7 mouse cellular contexts compared by ENCODE assay signal in the genomic region with DNA sequence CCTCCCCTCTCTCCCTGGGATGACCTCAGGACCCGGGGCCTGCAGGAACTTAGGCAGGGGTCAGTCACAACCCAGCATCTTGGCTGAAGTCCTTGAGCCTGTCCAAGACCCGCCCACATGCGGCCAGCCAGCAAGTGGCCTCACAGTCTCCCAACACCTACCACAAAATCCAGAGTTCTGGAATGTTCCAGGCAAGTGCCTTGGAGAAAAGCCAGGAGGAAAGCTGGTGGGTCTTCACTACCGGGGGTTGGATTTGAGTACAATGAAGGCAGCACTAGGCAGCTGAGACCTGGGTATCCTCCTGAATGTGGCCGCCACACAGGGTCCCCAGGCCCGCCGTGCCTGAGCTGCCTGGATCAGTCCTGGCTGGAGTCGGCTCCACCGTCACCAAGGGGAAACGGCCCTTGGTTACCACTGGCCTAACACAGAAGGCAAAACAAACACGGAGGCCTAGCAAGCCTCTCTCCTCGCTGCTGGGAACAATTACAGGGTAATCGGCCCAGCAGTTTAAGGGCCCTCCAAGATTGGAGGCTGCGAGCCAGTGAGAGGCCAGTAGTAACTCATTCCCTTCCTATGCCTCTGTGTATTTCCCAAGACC. TPM values are rescaled to one million over a fixed set of nuclear protein-coding genes. Genes with fewer than 3 reads are reported as not detected.
A peak's percentile ranks its signal among the peaks of the same experiment; 100 is the strongest.
DNase-seq lines count a peak whose midpoint lies in the region; ATAC-seq and TF ChIP-seq lines count a peak whose summit lies in the region.

No protein-coding gene starts in this region.

- peak; percentile 52; the same call in 1 of the 2 replicates for ATAC-seq in embryonic facial prominence, embryonic 15.5 days (ENCODE audit: insufficient number of reproducible peaks, low FRiP score, low TSS enrichment, low read depth)
- ATAC-seq in heart, embryonic 15.5 days (replicated peaks; ENCODE audit: insufficient number of reproducible peaks, insufficient read depth, low FRiP score, low read depth): 0 out of 2 replicates have a peak, but pooled peaks have one; percentile 57
- peak; percentile 41 for ATAC-seq in kidney, embryonic 16.5 days (ENCODE audit: low FRiP score, low TSS enrichment)
- peak; percentile 63; the same call in 1 of the 2 replicates for ATAC-seq in midbrain, embryonic 11.5 days (ENCODE audit: low FRiP score)

- H3K4me2 ChIP-seq in embryonic facial prominence, embryonic 15.5 days (replicated peaks): 0 out of 2 replicates have a peak overlapping the region, but pooled peaks have one; percentile 8
- H3K4me2 ChIP-seq in heart, embryonic 15.5 days: no peak overlapping the region
- no peak overlapping the region for H3K4me2 ChIP-seq in kidney, embryonic 16.5 days (replicated peaks; ENCODE audit: low read depth, low read length)
- H3K4me2 ChIP-seq in midbrain, embryonic 11.5 days: no peak overlapping the region

- no peak overlapping the region for H3K9ac ChIP-seq in embryonic facial prominence, embryonic 15.5 days
- H3K9ac ChIP-seq in heart, embryonic 15.5 days: no peak overlapping the region
- no peak overlapping the region; the same call in 1 of the 2 replicates for H3K9ac ChIP-seq in kidney, embryonic 16.5 days (replicated peaks; ENCODE audit: low read length)
- H3K9ac ChIP-seq in midbrain, embryonic 11.5 days (ENCODE audit: low read length): peak overlapping the region; percentile 18; the same call in 1 of the 2 replicates

- no peaks in the 10 kb centered on the region for H3K27me3 ChIP-seq in embryonic facial prominence, embryonic 15.5 days
- H3K27me3 ChIP-seq in heart, embryonic 15.5 days: no peaks in the 10 kb centered on the region
- H3K27me3 ChIP-seq in kidney, embryonic 16.5 days (ENCODE audit: insufficient read depth, low read length): no peaks in the 10 kb centered on the region
- no peaks in the 10 kb centered on the region for H3K27me3 ChIP-seq in midbrain, embryonic 11.5 days (ENCODE audit: control insufficient read depth, insufficient read depth, low read length)
- no peaks in the 10 kb centered on the region for H3K27me3 ChIP-seq in thymus, adult 2 months (ENCODE audit: control insufficient read depth, insufficient read depth, low read length)

- no peak for TF ChIP-seq POLR2A in thymus, adult 2 months (IDR thresholded peaks at IDR 0.05; ENCODE audit: control insufficient read depth, extremely low read depth, insufficient read depth, low read length, poor library complexity)

- no peak for TF ChIP-seq CTCF in thymus, adult 2 months (IDR thresholded peaks at IDR 0.05; ENCODE audit: borderline replicate concordance, control insufficient read depth, extremely low read depth, insufficient read depth, low read length, poor library complexity)

- H3K9me3 ChIP-seq in embryonic facial prominence, embryonic 15.5 days (replicated peaks): no peaks in the 10 kb centered on the region
- H3K9me3 ChIP-seq in heart, embryonic 15.5 days (replicated peaks): no peaks in the 10 kb centered on the region
- peaks cover 6% of the 10 kb centered on the region; the same call in 1 of the 2 replicates for H3K9me3 ChIP-seq in kidney, embryonic 16.5 days (ENCODE audit: low read length)
- no peaks in the 10 kb centered on the region for H3K9me3 ChIP-seq in midbrain, embryonic 11.5 days (ENCODE audit: control insufficient read depth, low read length)

- DNase-seq in adrenal gland, postnatal 25 days: peak; percentile 23
- DNase-seq in midbrain, embryonic 11.5 days (ENCODE audit: low spot score, missing footprints): peak; percentile 88
- no peak for DNase-seq in frontal cortex, postnatal 14 days (ENCODE audit: low spot score in 2 of 2)
- no peak for DNase-seq in thymus, adult 2 months

- peaks cover 59% of the 10 kb centered on the region for H3K4me1 ChIP-seq in embryonic facial prominence, embryonic 15.5 days
- peaks cover 40% of the 10 kb centered on the region for H3K4me1 ChIP-seq in heart, embryonic 15.5 days (replicated peaks)
- H3K4me1 ChIP-seq in kidney, embryonic 16.5 days (ENCODE audit: insufficient read depth, low read length): peaks cover 55% of the 10 kb centered on the region
- H3K4me1 ChIP-seq in midbrain, embryonic 11.5 days (ENCODE audit: control insufficient read depth, insufficient read depth, low read length): peaks cover 12% of the 10 kb centered on the region
- H3K4me1 ChIP-seq in thymus, adult 2 months (replicated peaks; ENCODE audit: control insufficient read depth, insufficient read depth, low read length): peaks cover 9% of the 10 kb centered on the region

- no peak overlapping the region for H3K4me3 ChIP-seq in embryonic facial prominence, embryonic 15.5 days (replicated peaks)
- no peak overlapping the region for H3K4me3 ChIP-seq in heart, embryonic 15.5 days
- no peak overlapping the region for H3K4me3 ChIP-seq in kidney, embryonic 16.5 days (ENCODE audit: low read length)
- no peak overlapping the region for H3K4me3 ChIP-seq in midbrain, embryonic 11.5 days (ENCODE audit: low read depth, low read length)
- no peak overlapping the region for H3K4me3 ChIP-seq in thymus, adult 2 months (ENCODE audit: control insufficient read depth, insufficient read depth, low read length)

- H3K36me3 ChIP-seq in embryonic facial prominence, embryonic 15.5 days: no peaks in the 10 kb centered on the region
- H3K36me3 ChIP-seq in heart, embryonic 15.5 days: no peaks in the 10 kb centered on the region
- H3K36me3 ChIP-seq in kidney, embryonic 16.5 days (ENCODE audit: insufficient read depth, low read length): no peaks in the 10 kb centered on the region
- H3K36me3 ChIP-seq in midbrain, embryonic 11.5 days (ENCODE audit: control insufficient read depth, insufficient read depth, low read length): no peaks in the 10 kb centered on the region
- no peaks in the 10 kb centered on the region for H3K36me3 ChIP-seq in thymus, adult 2 months (ENCODE audit: control insufficient read depth, insufficient read depth, low read length)

- 25% methylated on average over 14 of the region's 14 CpGs for WGBS in embryonic facial prominence, embryonic 15.5 days
- 27% methylated on average over 14 of the region's 14 CpGs for WGBS in heart, embryonic 15.5 days
- 20% methylated on average over 14 of the region's 14 CpGs for WGBS in kidney, embryonic 16.5 days
- 27% methylated on average over 14 of the region's 14 CpGs for WGBS in midbrain, embryonic 11.5 days
- 90% methylated on average over 14 of the region's 14 CpGs for WGBS in thymus, adult 2 months

- peak overlapping the region; percentile 45 for H3K27ac ChIP-seq in embryonic facial prominence, embryonic 15.5 days (replicated peaks)
- peak overlapping the region; percentile 76 for H3K27ac ChIP-seq in heart, embryonic 15.5 days
- H3K27ac ChIP-seq in kidney, embryonic 16.5 days (ENCODE audit: low read length): peak overlapping the region; percentile 54
- H3K27ac ChIP-seq in midbrain, embryonic 11.5 days (ENCODE audit: low read depth, low read length): no peak overlapping the region
- H3K27ac ChIP-seq in thymus, adult 2 months (ENCODE audit: control insufficient read depth, insufficient read depth, low read length): no peak overlapping the region

RNA-seq across cellular contexts. Expression of gene Spsb1, which starts 32.6 kb away (rescaled TPM):
- 23.7 and 25.6 TPM in 2 replicates for total RNA-seq in adrenal gland, postnatal 25 days (2021)
- polyA plus RNA-seq in embryonic facial prominence, embryonic 15.5 days (2015; fragmentation: Nextera tagmentation; extraction: Ambion mirVana): 17.5 and 18.2 TPM in 2 replicates
- 10.2 and 12.5 TPM in 2 replicates for polyA plus RNA-seq in heart, embryonic 15.5 days (2015; fragmentation: Nextera tagmentation; extraction: Ambion mirVana)
- 10.9 and 14.2 TPM in 2 replicates for polyA plus RNA-seq in kidney, embryonic 16.5 days (2015; fragmentation: Nextera tagmentation; extraction: Ambion mirVana)
- 6.3 and 7.5 TPM in 2 replicates for polyA plus RNA-seq in midbrain, embryonic 11.5 days (2014; fragmentation: Nextera tagmentation; extraction: Ambion mirVana)
- 28.5 and 30.4 TPM in 2 replicates for polyA plus RNA-seq in thymus, adult 2 months (2012; rRNA removed)

Comparison
In these comparisons a context has a peak if more than half of its experiments do, and no peak if none do; other contexts are left out.
1. DNase-seq: peak in adrenal gland, postnatal 25 days (single experiment) and midbrain, embryonic 11.5 days (single experiment); none in frontal cortex, postnatal 14 days (0 of 2) and thymus, adult 2 months (single experiment).
2. H3K27ac ChIP-seq: peak in embryonic facial prominence, embryonic 15.5 days (single experiment), heart, embryonic 15.5 days (single experiment) and kidney, embryonic 16.5 days (single experiment); none in midbrain, embryonic 11.5 days (single experiment) and thymus, adult 2 months (single experiment).
3. Peak in every context shown above with its lines, with median percentiles within 50 percentile points of each other: ATAC-seq.